Mouse (Mus musculus): ENCODE results near the gene Gnl1. TPM values are rescaled to one million over a fixed set of nuclear protein-coding genes. Genes with fewer than 3 reads are reported as not detected.
A peak's percentile ranks its signal among the peaks of the same experiment; 100 is the strongest.

Gene Gnl1
- total and polyA plus RNA-seq, 3 experiments = 15.9 to 33.4 (median 24.3) TPM

DNA sequence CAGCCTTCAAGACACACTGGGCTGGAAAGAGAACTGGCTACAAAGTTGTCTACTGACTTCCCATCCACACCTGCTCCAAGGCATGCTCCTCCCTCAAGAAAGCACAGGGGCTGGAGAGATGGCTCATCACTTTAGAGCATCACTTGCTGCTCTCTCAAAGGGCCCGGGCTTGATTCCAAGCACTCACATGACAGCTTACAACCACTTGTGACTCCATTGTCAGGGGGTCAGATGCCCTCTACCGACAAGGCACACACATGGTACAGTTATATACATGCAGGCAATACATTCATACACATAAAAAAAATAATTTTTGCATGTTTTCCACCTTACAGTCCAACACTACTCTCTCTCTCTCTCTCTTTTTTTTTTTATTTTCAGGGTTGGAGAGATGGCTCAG is 12.0 kb upstream of the Gnl1 start:
- Histone ChIP-seq H3K27me3 (replicated peaks) (no peaks in the 10 kb centered on the region), H3K27ac (ENCODE audit: insufficient read depth, low read depth) (no peak overlapping the region), H3K79me2 (replicated peaks; ENCODE audit: control insufficient read depth, extremely low read depth, insufficient read depth, poor library complexity, severe bottlenecking) (peaks cover 40% of the 10 kb centered on the region), H3K9ac (ENCODE audit: insufficient read depth, low read depth) (no peak overlapping the region), H3K4me3 (replicated peaks in 1 of 3; ENCODE audit: low read depth in 2 of 3, low read length in 2 of 3, poor library complexity in 1 of 3) (no peak overlapping the region), H3K9me3 (replicated peaks; ENCODE audit: low read length) (no peaks in the 10 kb centered on the region), H3K4me2 (ENCODE audit: insufficient read depth, low read depth, poor library complexity, severe bottlenecking) (no peak overlapping the region), H3K36me3 (replicated peaks in 1 of 2; ENCODE audit: control insufficient read depth in 1 of 2, insufficient read depth in 1 of 2, low read length in 1 of 2) (peaks cover 28 to 57% of the 10 kb centered on the region in 2 experiments), H3K4me1 (ENCODE audit: control insufficient read depth in 1 of 2, insufficient read depth in 2 of 2) (peaks cover 4 to 28% of the 10 kb centered on the region in 2 experiments; a peak in 3 of 4 replicates)
- in situ Hi-C loops (cut with MboI; ENCODE audit: low pct_ligation_motif_present, low pct_unique_long_range_greater_than_20kb, low sequenced_read_pairs) (no loop called here), dilution Hi-C loops (cut with MboI; ENCODE audit: extremely low pct_ligation_motif_present, extremely low pct_unique_long_range_greater_than_20kb, low sequenced_read_pairs) (no loop called here)
- no peak for DNase-seq (ENCODE audit: extremely low read depth)
- no peak for TF ChIP-seq E2F4 (IDR thresholded peaks at IDR 0.05; ENCODE audit: insufficient replicate concordance, low read depth, low read length)
- TF ChIP-seq RCOR1 (conservative IDR thresholded peaks at IDR 0.05; ENCODE audit: low read depth, low read length) = no peak
- TF ChIP-seq CHD2 (IDR thresholded peaks at IDR 0.05; ENCODE audit: low read length) = no peak
- no peak for TF ChIP-seq ELF1 (IDR thresholded peaks at IDR 0.05; ENCODE audit: low read depth, low read length)
- no peak for TF ChIP-seq POLR2AphosphoS2 (IDR thresholded peaks at IDR 0.05; ENCODE audit: low read depth, low read length)
- no peak for TF ChIP-seq RAD21 (IDR thresholded peaks at IDR 0.05; ENCODE audit: low read depth, low read length)
- TF ChIP-seq PAX5 (IDR thresholded peaks at IDR 0.05; ENCODE audit: low read length) = no peak

DNA sequence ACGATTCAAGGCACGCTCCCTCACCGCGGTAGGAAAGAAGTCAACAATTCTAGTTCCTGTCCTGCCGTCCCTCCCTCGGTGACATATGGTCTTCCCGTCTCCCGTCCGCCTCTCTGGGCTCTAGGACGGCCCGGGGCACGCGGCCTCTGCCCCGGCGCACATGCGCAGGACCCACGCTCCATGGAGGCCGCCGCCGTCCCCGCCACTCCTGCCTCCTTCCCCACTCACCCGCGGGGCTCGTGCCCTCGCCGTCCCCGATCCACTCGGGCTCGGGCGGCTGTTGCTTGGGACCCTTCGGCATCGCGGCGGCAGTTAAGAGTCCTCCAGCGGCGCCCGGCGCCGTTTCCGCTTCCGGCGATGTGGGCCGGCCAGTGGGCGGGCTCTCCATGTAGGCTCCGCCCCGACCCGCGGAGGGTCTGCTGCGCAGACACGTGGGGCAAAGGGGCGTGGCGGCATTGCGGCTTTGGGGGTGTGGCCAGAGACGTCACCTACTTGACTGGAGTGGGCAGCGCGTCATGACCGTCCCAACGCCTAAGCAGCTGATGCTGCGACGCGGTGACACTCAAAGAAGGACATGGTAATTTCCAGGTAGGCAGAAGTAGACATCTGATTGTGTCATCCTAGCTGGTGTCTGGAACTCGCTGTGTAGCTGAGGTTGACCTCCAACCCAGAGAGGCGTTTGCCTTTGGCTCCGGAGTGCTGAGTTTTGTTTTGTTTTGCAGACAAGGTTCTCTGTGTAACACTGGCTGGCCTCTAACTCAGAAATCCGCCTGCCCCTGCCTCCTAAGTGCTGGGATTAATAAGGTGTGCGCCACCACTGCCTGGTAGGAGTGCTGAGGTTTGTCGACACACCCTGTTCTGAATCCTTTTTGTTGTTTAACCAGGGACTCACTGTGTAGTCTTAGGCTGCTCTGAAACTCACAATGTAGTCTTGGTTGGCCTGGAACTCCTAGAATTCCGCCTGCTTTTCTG is 9.9 kb upstream of the Gnl1 start, which contains the start of gene Abcf1:
Abcf1 (minus strand) TSS at position 344 of the 972 bp plus-strand sequence.
- no peaks in the 10 kb centered on the region for H3K27me3 ChIP-seq (replicated peaks)
- in situ Hi-C loops (cut with MboI; ENCODE audit: low pct_ligation_motif_present, low pct_unique_long_range_greater_than_20kb, low sequenced_read_pairs) = no loop called here
- peak within 1 kb of the TSS; percentile 24; the same call in 1 of the 2 replicates for H3K27ac ChIP-seq (ENCODE audit: insufficient read depth, low read depth)
- H3K79me2 ChIP-seq (replicated peaks; ENCODE audit: control insufficient read depth, extremely low read depth, insufficient read depth, poor library complexity, severe bottlenecking) = peaks cover 40% of the 10 kb centered on the region
- peaks cover 23 to 53% of the 10 kb centered on the region in 2 experiments for H3K36me3 ChIP-seq (replicated peaks in 1 of 2; ENCODE audit: control insufficient read depth in 1 of 2, insufficient read depth in 1 of 2, low read length in 1 of 2)
- peak within 1 kb of the TSS; percentile 75 to 96 (median 90) for H3K4me3 ChIP-seq (replicated peaks in 1 of 3; ENCODE audit: low read depth in 2 of 3, low read length in 2 of 3, poor library complexity in 1 of 3)
- peak; percentile 96 for DNase-seq (ENCODE audit: extremely low read depth)
- dilution Hi-C loops (cut with MboI; ENCODE audit: extremely low pct_ligation_motif_present, extremely low pct_unique_long_range_greater_than_20kb, low sequenced_read_pairs) = no loop called here
- peak within 1 kb of the TSS; percentile 100 for H3K4me2 ChIP-seq (ENCODE audit: insufficient read depth, low read depth, poor library complexity, severe bottlenecking)
- peak within 1 kb of the TSS; percentile 54 for H3K9ac ChIP-seq (ENCODE audit: insufficient read depth, low read depth)
- peaks cover 4 to 28% of the 10 kb centered on the region in 2 experiments; a peak in 3 of 4 replicates for H3K4me1 ChIP-seq (ENCODE audit: control insufficient read depth in 1 of 2, insufficient read depth in 2 of 2)
- no peaks in the 10 kb centered on the region for H3K9me3 ChIP-seq (replicated peaks; ENCODE audit: low read length)
- TF ChIP-seq MEF2A (IDR thresholded peaks at IDR 0.05; ENCODE audit: borderline replicate concordance, low read depth, low read length) (no peak), NRF1 (IDR thresholded peaks at IDR 0.05; ENCODE audit: low read depth, low read length) (peak; percentile 82), EP300 (IDR thresholded peaks at IDR 0.05; ENCODE audit: low read length) (no peak), KAT2A (IDR thresholded peaks at IDR 0.05; ENCODE audit: insufficient replicate concordance, low read length) (no peak), MAFK (IDR thresholded peaks at IDR 0.05; ENCODE audit: insufficient replicate concordance, low read length) (no peak), ZC3H11A (IDR thresholded peaks at IDR 0.05; ENCODE audit: low read depth, low read length) (no peak), MAX (IDR thresholded peaks at IDR 0.05; ENCODE audit: low read length) (peak; percentile 84; the same call in 1 of the 2 replicates), CHD1 (IDR thresholded peaks at IDR 0.05; ENCODE audit: low read depth, low read length) (no peak), MYC (IDR thresholded peaks at IDR 0.05; ENCODE audit: low read depth, low read length) (peak; percentile 51; the same call in 1 of the 2 replicates), ZKSCAN1 (IDR thresholded peaks at IDR 0.05; ENCODE audit: borderline replicate concordance, low read depth, low read length) (no peak), GABPA (IDR thresholded peaks at IDR 0.05; ENCODE audit: insufficient replicate concordance, low read depth, low read length) (no peak), MAZ (IDR thresholded peaks at IDR 0.05; ENCODE audit: low read depth, low read length) (no peak), SIN3A (IDR thresholded peaks at IDR 0.05; ENCODE audit: low read length) (peak; percentile 93), CHD2 (IDR thresholded peaks at IDR 0.05; ENCODE audit: low read length) (no peak), ZNF384 (IDR thresholded peaks at IDR 0.05; ENCODE audit: low read depth, low read length) (no peak), POLR2A (IDR thresholded peaks at IDR 0.05; ENCODE audit: low read depth, low read length) (peak; percentile 97), USF1 (IDR thresholded peaks at IDR 0.05; ENCODE audit: low read depth, low read length) (peak; percentile 87), USF2 (conservative IDR thresholded peaks at IDR 0.05; ENCODE audit: low read depth, low read length) (peak; percentile 66; the same call in 1 of the 2 replicates), PAX5 (IDR thresholded peaks at IDR 0.05; ENCODE audit: low read length) (no peak), E2F4 (IDR thresholded peaks at IDR 0.05; ENCODE audit: insufficient replicate concordance, low read depth, low read length) (no peak), JUND (conservative IDR thresholded peaks at IDR 0.05; ENCODE audit: low read depth, low read length) (no peak), HCFC1 (IDR thresholded peaks at IDR 0.05; ENCODE audit: low read depth, low read length) (peak; percentile 77), IRF4 (IDR thresholded peaks at IDR 0.05; ENCODE audit: low read depth, low read length) (no peak), BHLHE40 (IDR thresholded peaks at IDR 0.05; ENCODE audit: low read depth, low read length) (peak; percentile 43; the same call in 1 of the 2 replicates), ETS1 (conservative IDR thresholded peaks at IDR 0.05; ENCODE audit: low read depth, low read length) (peak; percentile 64), POLR2AphosphoS2 (IDR thresholded peaks at IDR 0.05; ENCODE audit: low read depth, low read length) (peak; percentile 69; the same call in 1 of the 2 replicates)
